Mouse (Mus musculus): ENCODE results near the gene Bloc1s3. TPM values are rescaled to one million over a fixed set of nuclear protein-coding genes. Genes with fewer than 3 reads are reported as not detected.

Gene Bloc1s3
- polyA plus RNA-seq, 1 experiment from 2014 or later: 4.1 TPM

GRCm38 (mm10) chr7:19496214-19496555 is 12.0 kb downstream of the Bloc1s3 start:
- 45% methylated on average over 5 of the region's 5 CpGs for WGBS
- Histone ChIP-seq H3K4me3 (no peak overlapping the region), H3K27me3 (peaks cover 30% of the 10 kb centered on the region), H3K9ac (no peak overlapping the region), H3K4me2 (replicated peaks) (no peak overlapping the region), H3K27ac (no peak overlapping the region), H3K36me3 (no peaks in the 10 kb centered on the region), H3K4me1 (peaks cover 13% of the 10 kb centered on the region; the same call in 1 of the 2 replicates), H3K9me3 (no peaks in the 10 kb centered on the region)
- no peak for ATAC-seq (ENCODE audit: insufficient number of reproducible peaks, insufficient read depth, low FRiP score, low TSS enrichment)

- H3K9me3 ChIP-seq: no peaks in the 10 kb centered on the region
Measured at GRCm38 (mm10) chr7:19495521-19496213, 12.5 kb downstream of the Bloc1s3 start.

GRCm38 (mm10) chr7:19494751-19495474 is 13.3 kb downstream of the Bloc1s3 start:
- no peak for ATAC-seq (ENCODE audit: insufficient number of reproducible peaks, insufficient read depth, low FRiP score, low TSS enrichment)
- no peak overlapping the region for H3K4me3 ChIP-seq
- peaks cover 43% of the 10 kb centered on the region for H3K27me3 ChIP-seq
- no peak overlapping the region for H3K4me2 ChIP-seq (replicated peaks)
- H3K9ac ChIP-seq: no peak overlapping the region
- no peak overlapping the region for H3K27ac ChIP-seq
- 79% methylated on average over 25 of the region's 25 CpGs for WGBS
- peaks cover 13% of the 10 kb centered on the region; the same call in 1 of the 2 replicates for H3K4me1 ChIP-seq
- H3K9me3 ChIP-seq: no peaks in the 10 kb centered on the region
- H3K36me3 ChIP-seq: no peaks in the 10 kb centered on the region

More at GRCm38 (mm10) chr7:19495521-19496213, 12.5 kb downstream of the Bloc1s3 start:
- 53% methylated on average over 20 of the region's 20 CpGs for WGBS
- ATAC-seq (ENCODE audit: insufficient number of reproducible peaks, insufficient read depth, low FRiP score, low TSS enrichment): no peak
- Histone ChIP-seq H3K4me1 (peaks cover 13% of the 10 kb centered on the region; the same call in 1 of the 2 replicates), H3K9ac (no peak overlapping the region), H3K4me2 (replicated peaks) (no peak overlapping the region), H3K36me3 (no peaks in the 10 kb centered on the region), H3K27ac (no peak overlapping the region), H3K4me3 (no peak overlapping the region), H3K27me3 (peaks cover 35% of the 10 kb centered on the region)

- Histone ChIP-seq H3K9me3 (no peaks in the 10 kb centered on the region), H3K4me2 (replicated peaks) (peak overlapping the region; percentile 49), H3K27ac (0 out of 2 replicates have a peak overlapping the region, but pooled peaks have one; percentile 23), H3K4me3 (peak overlapping the region; percentile 26), H3K4me1 (peaks cover 17% of the 10 kb centered on the region; the same call in 1 of the 2 replicates), H3K36me3 (no peaks in the 10 kb centered on the region), H3K9ac (no peak overlapping the region), H3K27me3 (peaks cover 72% of the 10 kb centered on the region)
- no peak for ATAC-seq (ENCODE audit: insufficient number of reproducible peaks, insufficient read depth, low FRiP score, low TSS enrichment)
- WGBS: 2% methylated on average over 26 of the region's 26 CpGs
Measured at GRCm38 (mm10) chr7:19491731-19492130, 16.4 kb downstream of the Bloc1s3 start.

- no peak overlapping the region for H3K27ac ChIP-seq
- no peak overlapping the region for H3K9ac ChIP-seq
- peak overlapping the region; percentile 24 for H3K4me3 ChIP-seq
- no peaks in the 10 kb centered on the region for H3K36me3 ChIP-seq
- 9% methylated on average over 31 of the region's 31 CpGs for WGBS
- peaks cover 15% of the 10 kb centered on the region; the same call in 1 of the 2 replicates for H3K4me1 ChIP-seq
- H3K4me2 ChIP-seq (replicated peaks): peak overlapping the region; percentile 39
- ATAC-seq (ENCODE audit: insufficient number of reproducible peaks, insufficient read depth, low FRiP score, low TSS enrichment): no peak
- peaks cover 71% of the 10 kb centered on the region for H3K27me3 ChIP-seq
- no peaks in the 10 kb centered on the region for H3K9me3 ChIP-seq
Measured at GRCm38 (mm10) chr7:19489525-19489924, 18.6 kb downstream of the Bloc1s3 start.

- Histone ChIP-seq H3K9ac (no peak overlapping the region), H3K4me2 (replicated peaks) (no peak overlapping the region), H3K4me3 (no peak overlapping the region), H3K4me1 (peaks cover 5% of the 10 kb centered on the region; the same call in 1 of the 2 replicates), H3K9me3 (no peaks in the 10 kb centered on the region), H3K36me3 (no peaks in the 10 kb centered on the region), H3K27me3 (peaks cover 54% of the 10 kb centered on the region), H3K27ac (no peak overlapping the region)
- no peak for ATAC-seq (ENCODE audit: insufficient number of reproducible peaks, insufficient read depth, low FRiP score, low TSS enrichment)
- WGBS: 88% methylated on average over 7 of the region's 7 CpGs
Measured at GRCm38 (mm10) chr7:19486549-19486948, 21.6 kb downstream of the Bloc1s3 start.

GRCm38 (mm10) chr7:19485488-19485887 is 22.7 kb downstream of the Bloc1s3 start:
- no peak overlapping the region for H3K9ac ChIP-seq
- H3K4me2 ChIP-seq (replicated peaks): no peak overlapping the region
- peaks cover 44% of the 10 kb centered on the region for H3K27me3 ChIP-seq
- H3K36me3 ChIP-seq: no peaks in the 10 kb centered on the region
- H3K4me3 ChIP-seq: no peak overlapping the region
- H3K27ac ChIP-seq: no peak overlapping the region
- no peaks in the 10 kb centered on the region for H3K9me3 ChIP-seq
- peaks cover 4% of the 10 kb centered on the region; the same call in 1 of the 2 replicates for H3K4me1 ChIP-seq
- WGBS: 76% methylated on average over 1 of the region's 1 CpGs
- ATAC-seq (ENCODE audit: insufficient number of reproducible peaks, insufficient read depth, low FRiP score, low TSS enrichment): no peak

- Histone ChIP-seq H3K4me2 (replicated peaks) (no peak overlapping the region), H3K27me3 (peaks cover 27% of the 10 kb centered on the region), H3K4me1 (no peaks in the 10 kb centered on the region), H3K36me3 (no peaks in the 10 kb centered on the region), H3K4me3 (no peak overlapping the region), H3K9ac (no peak overlapping the region), H3K27ac (no peak overlapping the region), H3K9me3 (no peaks in the 10 kb centered on the region)
- WGBS: 77% methylated on average over 8 of the region's 8 CpGs
- ATAC-seq (ENCODE audit: insufficient number of reproducible peaks, insufficient read depth, low FRiP score, low TSS enrichment): no peak
Measured at GRCm38 (mm10) chr7:19483281-19483680, 24.9 kb downstream of the Bloc1s3 start.

- Histone ChIP-seq H3K36me3 (no peaks in the 10 kb centered on the region), H3K4me2 (replicated peaks) (no peak overlapping the region), H3K4me1 (0 out of 2 replicates have a peak, but pooled peaks cover 5% of the 10 kb centered on the region), H3K4me3 (no peak overlapping the region), H3K9ac (no peak overlapping the region), H3K9me3 (no peaks in the 10 kb centered on the region), H3K27ac (no peak overlapping the region), H3K27me3 (peaks cover 31% of the 10 kb centered on the region)
- WGBS: 21% methylated on average over 14 of the region's 14 CpGs
- ATAC-seq (ENCODE audit: insufficient number of reproducible peaks, insufficient read depth, low FRiP score, low TSS enrichment): no peak
Measured at GRCm38 (mm10) chr7:19477624-19478384, 30.4 kb downstream of the Bloc1s3 start.

- no peak overlapping the region for H3K4me2 ChIP-seq (replicated peaks)
- 0 out of 2 replicates have a peak, but pooled peaks cover 5% of the 10 kb centered on the region for H3K4me1 ChIP-seq
- no peaks in the 10 kb centered on the region for H3K36me3 ChIP-seq
- WGBS: 75% methylated on average over 2 of the region's 2 CpGs
- H3K9me3 ChIP-seq: no peaks in the 10 kb centered on the region
- H3K9ac ChIP-seq: no peak overlapping the region
- no peak overlapping the region for H3K4me3 ChIP-seq
- H3K27ac ChIP-seq: no peak overlapping the region
- ATAC-seq (ENCODE audit: insufficient number of reproducible peaks, insufficient read depth, low FRiP score, low TSS enrichment): no peak
- H3K27me3 ChIP-seq: peaks cover 38% of the 10 kb centered on the region
Measured at GRCm38 (mm10) chr7:19477084-19477483, 31.1 kb downstream of the Bloc1s3 start.

- WGBS: under 1% methylated on average over 87 of the region's 89 CpGs
- H3K4me2 ChIP-seq (replicated peaks): peak overlapping the region; percentile 76
- H3K27me3 ChIP-seq: peaks cover 63% of the 10 kb centered on the region
- no peaks in the 10 kb centered on the region for H3K36me3 ChIP-seq
- H3K4me1 ChIP-seq: 0 out of 2 replicates have a peak, but pooled peaks cover 5% of the 10 kb centered on the region
- ATAC-seq (ENCODE audit: insufficient number of reproducible peaks, insufficient read depth, low FRiP score, low TSS enrichment): peak; percentile 73
- peak overlapping the region; percentile 52 for H3K4me3 ChIP-seq
- H3K27ac ChIP-seq: peak overlapping the region; percentile 73
- H3K9me3 ChIP-seq: no peaks in the 10 kb centered on the region
- H3K9ac ChIP-seq: peak overlapping the region; percentile 64
Measured at GRCm38 (mm10) chr7:19473875-19474443, 34.2 kb downstream of the Bloc1s3 start.

Measured in embryonic facial prominence, embryonic 12.5 days (tissue).